Mouse (Mus musculus) G1E (cell line): ENCODE measurements around the gene Pou2f2. TPM values are rescaled to one million over a fixed set of nuclear protein-coding genes. Genes with fewer than 3 reads are reported as not detected.
"Not testable (repeated sequence)": the region's sequence is repeated elsewhere in the genome, so short reads cannot be mapped to it uniquely, and the experiment has no call there.

Source experiments
- ATAC-seq: 2 replicates; pipeline ENCODE4 v1.8.0; 2016; ENCODE audit warnings: mild to moderate bottlenecking; ENCODE audit not compliant: insufficient number of reproducible peaks, poor library complexity, low FRiP score, severe bottlenecking; ENCODE audit errors: extremely low read depth
- DNase-seq: peaks from one replicate; pipeline ENCODE4 v3.0.0; 2012; ENCODE audit warnings: low spot score
- H3K27me3 ChIP-seq: 2 replicates; pipeline ENCODE4 v1.6.1; 2012; ENCODE audit warnings: mild to moderate bottlenecking, low read length, inconsistent platforms; ENCODE audit not compliant: insufficient read depth
- H3K36me3 ChIP-seq: replicated peaks from 2 replicates; pipeline ENCODE3; 2012; ENCODE audit warnings: mild to moderate bottlenecking, inconsistent platforms
- H3K4me1 ChIP-seq: 2 replicates; pipeline ENCODE4 v1.6.1; 2012; ENCODE audit warnings: low read depth, low read length, inconsistent platforms, mixed read lengths; ENCODE audit not compliant: insufficient read depth
- H3K4me3 ChIP-seq: 2 replicates; pipeline ENCODE4 v1.5.1; 2012; ENCODE audit warnings: low read depth, mild to moderate bottlenecking, inconsistent platforms, low read length, moderate library complexity, mixed read lengths
- H3K9me3 ChIP-seq: replicated peaks from 2 replicates; pipeline ENCODE4 v1.6.1; 2012; ENCODE audit warnings: inconsistent platforms
- CTCF ChIP-seq: IDR thresholded peaks from 2 replicates; pipeline ENCODE4 v1.5.1; 2012; ENCODE audit warnings: low read depth, low read length, inconsistent platforms, mixed read lengths
- GATA1 ChIP-seq: IDR thresholded peaks from 2 replicates; pipeline ENCODE4 v1.6.1; 2012; ENCODE audit warnings: borderline replicate concordance, low read length, inconsistent platforms, mixed read lengths
- GATA2 ChIP-seq: IDR thresholded peaks from 2 replicates; pipeline ENCODE4 v1.6.1; 2012; ENCODE audit warnings: low read depth, low read length, inconsistent platforms, borderline replicate concordance
- POLR2AphosphoS5 ChIP-seq: IDR thresholded peaks from 2 replicates; pipeline ENCODE4 v1.6.1; 2012; ENCODE audit warnings: low read depth, low read length, inconsistent platforms; ENCODE audit not compliant: insufficient replicate concordance
- TAL1 ChIP-seq: conservative IDR thresholded peaks from 2 replicates; pipeline ENCODE4 v1.6.1; 2012; ENCODE audit warnings: low read depth, low read length, inconsistent platforms, mixed read lengths
- polyA plus RNA-seq: library from polyadenylated mRNA; stranded (reverse); fragments of >175 nt; gene quantifications from 2 replicates; pipeline ENCODE4 v1.2.3, GENCODE M21; 2012
- total RNA-seq, 2 experiments: library from RNA; stranded (forward) in 1 of 2; stranded (reverse) in 1 of 2; fragments of 200-1000 nt in 1 of 2; fragments of >200 nt in 1 of 2; fragmentation: Nextera tagmentation in 1 of 2; gene quantifications; 2 replicates each; pipeline ENCODE4 v1.2.3; 2014 to 2017

The Pou2f2 gene
- total and polyA plus RNA-seq, 3 experiments: 0.16 to 0.59 (median 0.38) TPM

DNA sequence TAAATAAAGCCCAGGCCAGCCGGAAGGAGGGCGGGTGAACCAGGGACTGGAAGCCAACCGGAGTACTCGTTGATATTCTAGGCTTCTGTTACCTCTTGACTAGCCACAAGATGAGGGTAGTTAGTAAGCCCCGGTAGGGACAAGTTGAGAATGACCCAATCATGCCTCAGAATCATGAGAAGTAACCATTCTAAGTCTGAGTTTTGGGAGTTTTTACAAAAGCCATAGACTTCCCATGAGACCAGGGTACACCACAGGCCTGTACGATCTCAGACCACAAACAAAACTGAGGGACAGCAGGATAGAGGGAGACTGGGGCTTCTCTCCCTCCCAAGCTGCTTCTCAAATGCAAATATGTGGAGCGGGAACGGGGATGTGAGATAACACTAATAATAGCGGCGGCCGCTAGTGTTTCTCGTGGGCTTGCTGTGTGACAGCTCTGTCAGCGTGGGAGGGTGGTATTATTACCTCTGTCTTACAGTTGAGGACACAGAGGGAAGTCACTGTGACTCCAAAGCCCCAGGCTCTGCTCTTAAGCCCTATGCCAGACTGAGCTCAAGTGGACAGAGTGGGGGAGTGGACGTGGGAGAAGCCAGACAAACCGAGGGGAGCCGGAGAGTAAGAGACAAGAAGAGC, 130.1 kb downstream of the Pou2f2 start:
- no peak for ATAC-seq
- no peaks in the 10 kb centered on the region for H3K4me1 ChIP-seq
- DNase-seq: no peak
- peaks cover 97% of the 10 kb centered on the region for H3K36me3 ChIP-seq
- no peaks in the 10 kb centered on the region for H3K27me3 ChIP-seq
- no peak overlapping the region for H3K4me3 ChIP-seq
- TF ChIP-seq POLR2AphosphoS5 (no peak), GATA2 (no peak), CTCF (no peak), GATA1 (no peak), TAL1 (no peak)
- no peaks in the 10 kb centered on the region for H3K9me3 ChIP-seq

DNA sequence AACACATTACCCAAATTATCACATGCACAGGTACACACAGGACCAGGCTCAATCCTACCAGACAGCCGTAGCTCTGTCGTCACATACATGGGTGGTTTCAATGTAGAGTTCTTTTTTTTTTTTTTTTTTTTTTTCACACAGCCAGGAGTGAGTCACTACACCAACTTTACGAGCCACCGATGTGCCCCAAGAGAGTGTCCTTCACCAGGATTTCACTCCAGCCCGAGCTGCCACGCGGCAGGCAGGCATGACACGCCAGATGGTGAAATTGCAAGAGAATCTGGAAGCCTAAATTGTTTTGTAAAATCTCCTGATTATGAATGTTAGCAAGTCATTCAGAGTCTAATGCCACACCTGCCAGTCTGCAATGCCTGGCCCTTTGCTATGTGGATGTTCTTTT, 132.2 kb downstream of the Pou2f2 start:
- H3K4me3 ChIP-seq: no peak overlapping the region
- DNase-seq (no peak), ATAC-seq (no peak)
- H3K9me3 ChIP-seq: no peaks in the 10 kb centered on the region
- H3K4me1 ChIP-seq: no peaks in the 10 kb centered on the region
- no peaks in the 10 kb centered on the region for H3K27me3 ChIP-seq
- no peak for TF ChIP-seq GATA2
- no peak for TF ChIP-seq GATA1
- TF ChIP-seq TAL1: no peak
- no peak for TF ChIP-seq CTCF
- no peak for TF ChIP-seq POLR2AphosphoS5
- peaks cover 98% of the 10 kb centered on the region for H3K36me3 ChIP-seq

DNA sequence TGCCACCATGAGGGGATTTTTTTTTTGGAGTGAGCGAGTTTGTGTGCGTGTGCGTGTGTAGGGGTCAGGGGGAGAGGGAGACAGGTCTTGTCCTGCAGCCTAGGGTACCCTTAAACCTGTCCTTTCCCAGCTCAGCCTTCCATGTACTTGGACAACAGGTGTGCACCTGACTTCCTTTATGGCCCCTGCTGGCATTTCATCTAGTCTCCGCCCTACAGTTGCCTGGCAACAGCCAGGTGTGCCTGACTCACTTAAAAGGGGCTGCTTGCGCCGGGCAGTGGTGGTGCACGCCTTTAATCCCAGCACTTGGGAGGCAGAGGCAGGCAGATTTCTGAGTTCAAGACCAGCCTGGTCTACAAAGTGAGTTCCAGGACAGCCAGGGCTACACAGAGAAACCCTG, 134.9 kb downstream of the Pou2f2 start:
- H3K4me3 ChIP-seq, H3K27me3 ChIP-seq, ATAC-seq, H3K9me3 ChIP-seq, DNase-seq, H3K4me1 ChIP-seq: not testable (repeated sequence)
- H3K36me3 ChIP-seq: peaks cover 100% of the 10 kb centered on the region

DNA sequence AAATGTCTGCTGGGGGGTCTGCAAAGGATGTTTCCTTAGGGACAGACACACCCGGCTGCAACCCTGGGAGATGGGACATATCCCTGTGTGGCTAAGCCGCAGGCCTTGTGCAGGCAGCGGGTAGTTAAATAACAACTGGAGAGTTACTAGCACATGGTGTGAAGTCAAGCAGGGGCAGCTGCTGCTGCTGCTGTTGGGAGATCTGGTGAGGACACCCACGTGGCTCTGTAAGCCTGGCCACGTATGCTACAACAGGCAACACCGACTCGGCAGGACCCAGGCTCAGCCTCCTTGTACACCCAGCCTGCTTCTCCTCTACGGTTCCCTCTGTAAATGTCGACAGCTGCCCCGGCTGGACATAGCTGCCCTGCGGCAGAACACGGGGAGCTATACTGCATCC, 137.6 kb downstream of the Pou2f2 start:
- no peak for ATAC-seq
- Histone ChIP-seq H3K4me1 (peaks cover 2% of the 10 kb centered on the region; the same call in 1 of the 2 replicates), H3K4me3 (no peak overlapping the region), H3K36me3 (peaks cover 99% of the 10 kb centered on the region), H3K27me3 (no peaks in the 10 kb centered on the region), H3K9me3 (no peaks in the 10 kb centered on the region)
- TF ChIP-seq TAL1 (no peak), POLR2AphosphoS5 (no peak), GATA1 (no peak), GATA2 (no peak), CTCF (no peak)
- DNase-seq: no peak

Other genes starting within 250 kb of the Pou2f2 start
- not detected in 2 replicates for gene Gm4881, start 235.2 kb downstream of the Pou2f2 start, total RNA-seq (2014; fragmentation: Nextera tagmentation)
- not detected in 2 replicates for gene Gm4881, start 235.2 kb downstream of the Pou2f2 start, total RNA-seq (2017)
- not detected in 2 replicates for gene Gm4881, start 235.2 kb downstream of the Pou2f2 start, polyA plus RNA-seq
- 11.7 and 17.3 TPM in 2 replicates for gene Rabac1, start 207.0 kb downstream of the Pou2f2 start, total RNA-seq (2014; fragmentation: Nextera tagmentation)
- 36.3 and 49.3 TPM in 2 replicates for gene Rabac1, start 207.0 kb downstream of the Pou2f2 start, total RNA-seq (2017)
- gene Rabac1, start 207.0 kb downstream of the Pou2f2 start, polyA plus RNA-seq: 79.9 and 99.9 TPM in 2 replicates
- not detected in 2 replicates for gene Atp1a3, start 173.8 kb downstream of the Pou2f2 start, total RNA-seq (2014; fragmentation: Nextera tagmentation)
- 0.06 and 0.11 TPM in 2 replicates for gene Atp1a3, start 173.8 kb downstream of the Pou2f2 start, total RNA-seq (2017)
- 0.04 TPM in 1 of 2 replicates, not detected in the other for gene Atp1a3, start 173.8 kb downstream of the Pou2f2 start, polyA plus RNA-seq
- 168 and 198 TPM in 2 replicates for gene Grik5, start 107.4 kb downstream of the Pou2f2 start, total RNA-seq (2014; fragmentation: Nextera tagmentation)
- gene Grik5, start 107.4 kb downstream of the Pou2f2 start, total RNA-seq (2017): 75.9 and 91.3 TPM in 2 replicates
- 85.8 and 94.6 TPM in 2 replicates for gene Grik5, start 107.4 kb downstream of the Pou2f2 start, polyA plus RNA-seq
- 31.5 and 31.7 TPM in 2 replicates for gene Zfp574, start 107.2 kb downstream of the Pou2f2 start, total RNA-seq (2014; fragmentation: Nextera tagmentation)
- 14.8 and 15.4 TPM in 2 replicates for gene Zfp574, start 107.2 kb downstream of the Pou2f2 start, total RNA-seq (2017)
- 66.3 and 69.0 TPM in 2 replicates for gene Zfp574, start 107.2 kb downstream of the Pou2f2 start, polyA plus RNA-seq
- 4.6 and 13.1 TPM in 2 replicates for gene Dedd2, start 40.9 kb upstream of the Pou2f2 start, total RNA-seq (2014; fragmentation: Nextera tagmentation)
- 9.7 and 13.2 TPM in 2 replicates for gene Dedd2, start 40.9 kb upstream of the Pou2f2 start, total RNA-seq (2017)
- gene Dedd2, start 40.9 kb upstream of the Pou2f2 start, polyA plus RNA-seq: 43.7 and 55.3 TPM in 2 replicates
- 20.4 and 20.8 TPM in 2 replicates for gene Zfp526, start 41.7 kb upstream of the Pou2f2 start, total RNA-seq (2014; fragmentation: Nextera tagmentation)
- 8.8 and 9.9 TPM in 2 replicates for gene Zfp526, start 41.7 kb upstream of the Pou2f2 start, total RNA-seq (2017)
- 27.6 and 28.7 TPM in 2 replicates for gene Zfp526, start 41.7 kb upstream of the Pou2f2 start, polyA plus RNA-seq
- 154 and 167 TPM in 2 replicates for gene Gsk3a, start 58.1 kb upstream of the Pou2f2 start, total RNA-seq (2014; fragmentation: Nextera tagmentation)
- gene Gsk3a, start 58.1 kb upstream of the Pou2f2 start, total RNA-seq (2017): 38.9 and 41.6 TPM in 2 replicates
- gene Gsk3a, start 58.1 kb upstream of the Pou2f2 start, polyA plus RNA-seq: 107 and 113 TPM in 2 replicates
- 31.5 and 43.4 TPM in 2 replicates for gene Erf, start 71.0 kb upstream of the Pou2f2 start, total RNA-seq (2014; fragmentation: Nextera tagmentation)
- 6.9 TPM in 2 replicates for gene Erf, start 71.0 kb upstream of the Pou2f2 start, total RNA-seq (2017)
- gene Erf, start 71.0 kb upstream of the Pou2f2 start, polyA plus RNA-seq: 97.7 and 117 TPM in 2 replicates
- 154 and 160 TPM in 2 replicates for gene Cic, start 88.0 kb upstream of the Pou2f2 start, total RNA-seq (2014; fragmentation: Nextera tagmentation)
- gene Cic, start 88.0 kb upstream of the Pou2f2 start, total RNA-seq (2017): 32.2 and 36.6 TPM in 2 replicates
- 381 and 382 TPM in 2 replicates for gene Cic, start 88.0 kb upstream of the Pou2f2 start, polyA plus RNA-seq
- gene Pafah1b3, start 118.3 kb upstream of the Pou2f2 start, total RNA-seq (2014; fragmentation: Nextera tagmentation): 39.0 and 41.3 TPM in 2 replicates
- 76.9 and 94.6 TPM in 2 replicates for gene Pafah1b3, start 118.3 kb upstream of the Pou2f2 start, total RNA-seq (2017)
- gene Pafah1b3, start 118.3 kb upstream of the Pou2f2 start, polyA plus RNA-seq: 69.0 and 79.2 TPM in 2 replicates
- not detected in 2 replicates for gene Prr19, start 121.7 kb upstream of the Pou2f2 start, total RNA-seq (2014; fragmentation: Nextera tagmentation)
- gene Prr19, start 121.7 kb upstream of the Pou2f2 start, total RNA-seq (2017): not detected in 2 replicates
- 0.07 TPM in 1 of 2 replicates, not detected in the other for gene Prr19, start 121.7 kb upstream of the Pou2f2 start, polyA plus RNA-seq
- gene Tmem145, start 126.4 kb upstream of the Pou2f2 start, total RNA-seq (2014; fragmentation: Nextera tagmentation): not detected in 2 replicates
- gene Tmem145, start 126.4 kb upstream of the Pou2f2 start, total RNA-seq (2017): not detected in 2 replicates
- gene Tmem145, start 126.4 kb upstream of the Pou2f2 start, polyA plus RNA-seq: not detected in 2 replicates
- 14.3 and 14.4 TPM in 2 replicates for gene Megf8, start 137.4 kb upstream of the Pou2f2 start, total RNA-seq (2014; fragmentation: Nextera tagmentation)
- 6.3 and 7.5 TPM in 2 replicates for gene Megf8, start 137.4 kb upstream of the Pou2f2 start, total RNA-seq (2017)
- 24.4 and 25.3 TPM in 2 replicates for gene Megf8, start 137.4 kb upstream of the Pou2f2 start, polyA plus RNA-seq
- not detected in 2 replicates for gene Cnfn, start 190.0 kb upstream of the Pou2f2 start, total RNA-seq (2014; fragmentation: Nextera tagmentation)
- gene Cnfn, start 190.0 kb upstream of the Pou2f2 start, total RNA-seq (2017): not detected in 2 replicates
- gene Cnfn, start 190.0 kb upstream of the Pou2f2 start, polyA plus RNA-seq: not detected in 2 replicates
- gene Lipe, start 219.0 kb upstream of the Pou2f2 start, total RNA-seq (2014; fragmentation: Nextera tagmentation): 6.1 and 13.0 TPM in 2 replicates
- gene Lipe, start 219.0 kb upstream of the Pou2f2 start, total RNA-seq (2017): 4.6 and 4.8 TPM in 2 replicates
- gene Lipe, start 219.0 kb upstream of the Pou2f2 start, polyA plus RNA-seq: 15.7 and 16.1 TPM in 2 replicates
- not detected in 2 replicates for gene Cxcl17, start 233.2 kb upstream of the Pou2f2 start, total RNA-seq (2014; fragmentation: Nextera tagmentation)
- gene Cxcl17, start 233.2 kb upstream of the Pou2f2 start, total RNA-seq (2017): not detected in 2 replicates
- gene Cxcl17, start 233.2 kb upstream of the Pou2f2 start, polyA plus RNA-seq: not detected in 2 replicates